Mouse (Mus musculus) layer of hippocampus, postnatal 14 days (tissue): ENCODE results near the gene Carhsp1. TPM values are rescaled to one million over a fixed set of nuclear protein-coding genes. Genes with fewer than 3 reads are reported as not detected.
A peak's percentile ranks its signal among the peaks of the same experiment; 100 is the strongest.

Source experiments
- DNase-seq, 2 experiments: peaks; one replicate each; pipeline ENCODE4 v3.0.0; 2021 to 2022; ENCODE audit warnings: low spot score in 2 of 2, mixed read lengths in 1 of 2
- total RNA-seq, 2 experiments: library from RNA; stranded (reverse); gene quantifications; 2 replicates each; pipeline ENCODE4 v1.2.3; 2021

The Carhsp1 gene
- total RNA-seq, 2 experiments from 2014 or later = 23.2 to 23.8 TPM

DNA sequence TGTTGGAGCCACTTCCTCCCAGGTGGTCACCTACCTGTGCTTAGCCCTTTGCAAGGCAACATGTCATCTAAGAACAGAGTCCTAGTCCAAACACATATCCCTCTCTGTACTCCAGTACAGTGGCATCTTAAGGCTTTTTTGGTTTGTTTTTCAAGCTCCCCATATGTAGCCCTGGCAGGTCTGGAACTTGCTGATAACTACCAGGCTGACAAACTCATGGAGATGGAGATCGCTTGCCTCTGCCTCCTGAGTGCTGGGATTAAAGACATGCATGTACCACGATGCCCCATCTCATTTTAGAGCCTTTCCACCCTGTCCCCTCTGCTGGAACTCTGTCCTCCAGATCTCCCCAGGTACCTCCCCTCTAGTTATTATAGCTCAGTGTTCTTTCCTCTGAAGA is 4.3 kb upstream of the Carhsp1 start:
- no peak for DNase-seq

DNA sequence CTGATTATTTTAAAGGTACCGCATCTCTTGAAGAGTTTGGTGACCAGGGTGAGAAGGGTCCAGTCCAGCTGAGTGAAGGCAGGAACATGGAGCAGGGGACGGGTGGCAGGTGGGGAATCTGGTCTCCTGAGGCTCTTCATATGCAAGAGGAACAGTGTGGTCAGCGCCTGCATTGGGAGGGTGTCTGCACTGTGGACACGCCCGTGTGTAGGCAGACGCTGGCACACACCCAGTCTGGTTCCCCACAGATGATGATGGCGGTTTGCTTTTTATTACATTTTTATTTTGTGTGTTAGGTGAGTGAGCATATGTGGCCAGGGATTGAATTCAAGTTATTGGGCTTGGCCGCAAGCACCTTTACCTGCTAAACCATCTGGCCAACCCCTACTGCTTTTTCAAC is 3.6 kb upstream of the Carhsp1 start:
- no peak for DNase-seq

DNA sequence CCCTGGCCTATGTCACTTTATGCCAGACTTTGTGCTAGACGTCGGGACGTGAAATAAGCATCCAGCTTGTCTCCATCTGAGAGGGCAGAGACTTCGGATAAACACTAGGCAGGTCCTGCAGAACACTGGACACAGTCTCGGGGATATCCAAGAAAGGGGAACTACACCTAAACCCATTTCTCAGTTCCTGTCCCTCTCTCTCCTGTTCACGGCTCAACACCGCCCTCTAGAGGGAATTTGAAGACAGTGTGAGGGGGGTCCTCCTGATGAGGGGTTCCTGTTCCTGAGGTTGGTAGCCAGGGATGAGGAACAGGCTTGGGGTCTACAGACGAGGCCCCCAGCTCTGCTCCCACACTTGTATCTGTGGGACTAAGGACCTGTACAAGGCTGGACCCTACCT is 2.2 kb upstream of the Carhsp1 start:
- peak; percentile 29 to 64 for DNase-seq

DNA sequence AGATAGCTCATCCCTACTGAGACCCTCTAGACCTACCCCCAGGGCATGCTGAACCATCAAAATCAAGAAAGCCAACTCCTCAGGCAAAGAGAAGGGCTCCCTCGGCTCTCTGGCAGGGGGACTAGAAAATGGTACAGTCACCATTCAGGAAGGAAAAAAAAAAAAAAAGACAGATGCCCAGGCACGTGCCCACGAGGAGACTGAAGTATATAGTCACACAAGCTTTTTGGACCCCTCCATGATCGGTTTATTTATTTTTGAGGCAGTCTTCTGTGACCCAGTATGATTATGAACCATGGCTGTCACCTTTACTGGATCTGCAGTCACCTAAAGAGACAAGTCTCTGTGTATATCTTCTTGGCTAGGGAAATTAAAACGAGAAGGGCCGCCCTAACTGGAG is 1.4 kb upstream of the Carhsp1 start:
- no peak for DNase-seq

DNA sequence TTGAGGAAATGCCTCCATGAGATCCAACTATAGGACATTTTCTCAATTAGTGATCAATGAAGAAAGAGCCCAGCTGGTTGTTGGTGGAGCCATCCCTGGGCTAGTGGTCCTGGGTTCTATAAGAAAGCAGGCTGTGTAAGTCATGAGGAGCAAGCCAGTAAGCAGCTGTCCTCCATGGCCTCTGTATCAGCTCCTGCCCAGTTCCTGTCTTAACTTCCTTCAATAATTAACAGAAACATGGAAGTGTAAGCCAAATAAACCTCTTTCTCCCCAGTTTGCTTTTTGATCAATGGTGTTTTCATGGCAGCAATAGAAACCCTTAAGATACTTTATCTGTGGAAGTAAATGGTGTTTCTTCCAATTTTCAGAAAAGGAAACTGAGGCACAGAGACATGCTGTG is 856 bp upstream of the Carhsp1 start:
- no peak for DNase-seq

DNA sequence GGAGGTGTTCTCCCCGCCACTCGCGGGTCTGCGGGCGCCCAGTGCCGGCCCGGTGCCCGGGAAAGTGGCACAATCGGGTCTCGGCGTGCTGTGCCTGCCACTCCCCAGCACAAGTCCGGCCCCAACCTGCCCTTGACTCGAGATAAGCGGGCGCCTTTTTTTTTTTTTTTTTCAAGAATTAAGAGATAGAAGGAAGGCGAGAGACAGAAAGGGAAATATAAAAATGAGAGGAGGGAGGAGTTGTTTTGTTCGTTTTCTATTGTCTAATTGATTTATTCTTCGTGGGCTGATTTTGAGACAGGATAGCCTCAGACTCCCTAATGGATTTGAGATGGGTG is 364 bp upstream of the Carhsp1 start:
- DNase-seq = no peak

DNA sequence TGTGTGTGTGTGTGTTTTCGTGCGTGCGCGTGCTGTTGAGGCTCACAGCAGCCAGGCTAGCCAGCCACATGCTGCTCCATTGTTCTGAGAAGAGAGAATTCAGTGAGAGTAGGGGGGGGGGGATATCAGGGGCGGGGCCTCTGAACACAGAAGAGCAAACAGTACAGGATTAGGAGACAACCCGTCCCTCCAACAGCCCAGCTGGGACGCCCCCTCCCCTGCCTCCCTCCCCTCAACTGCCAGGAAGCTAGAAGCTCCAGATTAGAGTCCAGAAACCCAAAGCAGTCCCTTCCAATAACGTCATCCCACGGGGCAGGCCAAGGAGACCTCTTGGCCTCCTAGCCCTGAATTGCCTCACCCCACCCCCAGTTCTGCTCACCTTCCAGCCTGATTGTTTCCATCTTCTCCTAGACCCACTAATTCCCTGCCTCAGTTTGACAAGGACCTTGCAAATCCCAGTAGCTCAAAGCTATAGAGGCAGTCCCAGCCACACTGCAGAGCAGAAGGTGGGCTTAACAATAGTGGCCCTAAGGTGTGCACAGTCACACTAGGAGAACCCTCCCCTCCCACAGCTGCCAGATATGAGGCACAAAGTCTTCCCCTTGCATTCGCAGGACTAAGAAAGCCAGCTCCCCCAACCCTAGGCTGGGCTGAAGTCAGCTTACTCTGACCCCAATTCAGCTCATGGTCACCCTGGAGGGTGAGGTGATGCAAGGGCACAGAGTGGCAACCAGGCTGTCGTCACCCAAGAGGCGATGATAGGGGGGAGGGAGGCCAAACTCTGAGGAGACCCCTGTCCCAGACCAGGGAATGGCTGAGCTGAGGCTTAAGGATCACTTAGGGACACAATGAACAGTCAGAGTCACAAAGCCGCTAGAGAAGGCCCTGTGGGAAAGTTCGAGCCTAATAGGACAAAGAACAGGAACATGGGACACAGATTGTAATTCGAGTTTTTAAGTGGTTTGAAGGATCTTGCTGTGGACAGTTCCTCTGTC is 1.6 kb downstream of the Carhsp1 start:
- no peak for DNase-seq

DNA sequence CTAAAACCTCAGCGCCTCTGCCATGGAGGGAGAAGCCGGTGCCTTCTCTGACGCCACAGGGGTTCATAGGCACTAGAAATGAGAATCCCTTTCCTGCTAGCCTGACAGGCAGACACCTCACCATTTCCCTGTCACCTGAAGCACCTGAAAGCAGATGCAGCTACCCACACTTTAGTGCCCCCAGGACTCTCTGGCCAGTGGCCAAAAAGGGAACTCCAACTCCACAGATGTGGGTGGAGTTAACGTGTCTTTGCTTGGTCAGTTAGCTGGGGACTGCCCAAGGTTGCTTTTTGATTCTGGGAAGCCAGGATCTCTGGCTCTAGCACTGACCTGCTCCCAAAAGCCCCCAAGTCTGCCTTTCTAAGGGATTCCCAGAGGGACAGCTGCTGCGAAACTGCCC is 2.5 kb downstream of the Carhsp1 start:
- no peak for DNase-seq

DNA sequence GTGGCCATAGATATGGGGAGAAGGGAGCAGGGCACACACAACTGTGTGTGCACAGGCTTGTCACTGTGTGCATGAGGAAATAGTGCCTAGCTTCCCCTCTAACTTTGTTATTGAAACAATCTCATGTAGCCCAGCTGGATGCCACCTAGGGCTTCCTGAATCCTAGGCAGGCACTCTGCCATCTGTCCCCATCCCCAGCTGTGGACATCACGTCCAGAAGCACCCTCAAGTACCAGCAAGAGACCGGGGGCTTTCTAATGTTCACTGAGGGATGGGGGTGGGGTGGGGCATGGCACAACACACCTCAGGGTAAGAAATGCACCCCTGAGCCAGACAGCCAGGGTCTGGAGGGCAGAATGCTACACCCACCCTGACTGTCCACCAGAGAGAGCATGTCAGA is 3.6 kb downstream of the Carhsp1 start:
- no peak for DNase-seq

DNA sequence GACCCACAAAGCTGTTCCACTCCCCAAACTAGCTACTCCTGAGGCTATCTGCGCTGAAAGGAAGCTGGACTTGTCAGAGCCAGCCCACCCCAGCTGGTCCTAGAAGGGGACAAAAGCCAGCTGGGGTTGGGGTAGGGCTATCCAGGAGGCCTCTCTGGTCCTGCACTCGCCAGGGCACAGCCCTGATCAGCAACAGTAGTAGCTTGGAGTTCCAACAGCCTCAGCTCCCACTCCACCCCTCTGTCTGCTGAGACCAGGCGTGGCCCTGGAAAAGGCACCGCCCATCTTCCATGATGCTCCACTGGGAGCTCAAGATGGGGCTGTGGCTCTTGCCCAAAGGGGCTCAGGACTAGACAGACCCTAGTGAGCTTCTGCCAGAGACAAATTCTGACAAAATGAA is 4.1 kb downstream of the Carhsp1 start:
- DNase-seq = no peak

DNA sequence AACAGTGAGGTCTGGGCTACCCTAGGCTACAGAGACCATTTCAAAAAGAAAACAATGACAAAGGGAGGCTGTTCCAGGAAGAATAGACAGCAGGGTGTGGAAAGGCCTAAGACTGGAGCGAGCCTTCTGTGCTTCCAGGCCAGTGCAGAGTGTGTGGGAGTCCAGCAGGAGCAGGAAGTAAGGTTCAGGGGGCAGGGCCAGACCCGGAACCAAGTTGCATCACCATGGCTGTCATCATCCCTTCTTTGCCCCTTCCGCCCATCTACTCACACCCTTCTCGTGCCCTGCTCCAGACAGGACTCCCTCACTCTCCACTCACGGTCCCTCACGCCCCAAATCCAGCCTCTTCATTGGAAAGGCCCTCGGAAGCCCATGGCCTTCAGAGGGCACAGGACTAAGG is 4.7 kb downstream of the Carhsp1 start:
- no peak for DNase-seq

DNA sequence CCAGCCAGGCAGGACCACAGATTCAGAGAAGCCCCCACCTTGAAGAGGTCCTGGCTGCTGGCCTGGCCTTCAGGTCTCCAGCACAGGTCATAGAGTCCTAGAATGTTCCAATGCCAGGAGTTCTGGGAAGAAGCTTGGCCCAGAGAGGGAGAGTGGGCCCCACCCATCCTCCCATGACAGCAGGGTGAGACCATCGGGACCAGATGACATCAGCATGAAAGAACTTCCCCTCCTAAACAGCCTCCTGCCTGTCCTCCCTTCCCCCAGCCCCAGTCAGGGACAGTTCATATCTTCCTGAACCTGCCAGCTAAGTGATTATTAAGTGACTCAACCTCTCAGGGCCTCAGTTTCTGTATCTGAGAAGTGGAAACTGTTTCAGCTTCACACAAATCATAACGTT is 5.5 kb downstream of the Carhsp1 start:
- no peak for DNase-seq

DNA sequence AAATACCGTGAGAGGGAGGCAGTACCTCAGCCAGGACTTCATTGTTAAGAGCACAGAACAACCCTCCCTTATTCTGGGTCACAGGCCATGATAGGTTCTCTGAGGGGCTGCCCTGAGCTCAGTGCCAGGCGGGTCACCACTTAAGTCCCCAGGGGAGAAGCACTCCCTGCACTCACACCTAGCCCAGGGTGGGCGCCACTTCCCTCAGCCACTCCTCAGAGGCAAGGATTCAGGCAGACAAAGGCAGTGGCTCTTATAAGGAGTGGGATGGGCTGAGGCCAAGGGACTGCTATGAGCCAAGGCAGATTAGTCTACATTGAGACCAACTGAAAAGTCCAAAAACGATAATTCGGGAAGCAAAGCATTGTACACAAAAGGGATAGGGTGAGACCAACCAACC is 6.6 kb downstream of the Carhsp1 start:
- DNase-seq = no peak

DNA sequence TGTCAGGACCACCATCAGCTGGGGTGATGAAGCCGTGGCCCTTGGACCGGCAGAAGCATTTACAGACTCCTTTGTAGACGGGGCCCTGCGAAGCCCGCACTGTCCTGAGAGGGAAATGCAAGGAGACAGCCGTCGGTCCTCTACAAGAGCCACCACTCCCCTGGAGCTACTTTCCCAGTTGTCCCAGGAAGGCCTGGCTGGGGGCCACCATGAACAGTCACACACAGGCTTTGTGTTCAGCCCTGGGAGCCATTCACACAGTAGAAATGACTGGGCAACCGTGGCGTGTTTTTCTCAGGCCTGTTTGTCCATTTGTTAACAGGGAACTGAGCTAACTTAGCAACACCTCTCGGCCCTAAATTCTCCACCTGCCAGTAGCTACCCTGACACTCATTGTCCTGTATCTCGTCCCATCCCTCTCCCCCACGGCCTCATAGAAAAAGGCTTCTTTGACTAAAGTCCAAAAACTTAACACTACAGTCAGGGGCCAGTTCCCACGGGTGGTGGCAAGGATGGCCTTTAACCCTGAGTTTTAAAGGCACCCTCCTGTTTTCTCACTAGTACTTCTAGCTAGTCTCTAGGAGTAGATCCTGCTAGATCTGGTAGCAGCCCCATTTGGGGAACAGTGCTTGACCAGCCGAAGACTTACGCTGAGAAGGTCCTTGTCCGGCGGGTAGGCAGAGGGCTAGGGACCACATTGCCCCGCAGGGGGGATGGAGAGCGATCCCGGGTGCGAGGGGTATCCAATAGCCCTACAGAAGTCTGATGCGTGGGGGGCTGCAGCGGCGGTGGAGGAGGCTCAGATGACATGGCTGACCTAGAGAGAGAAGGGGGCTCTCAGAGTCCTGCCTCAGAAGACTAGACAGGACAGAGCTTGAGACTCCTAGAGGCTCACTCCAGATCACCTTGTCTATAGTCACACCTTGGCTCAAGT is 8.1 kb downstream of the Carhsp1 start:
- peak in 1 of 2 experiments; percentile 46 for DNase-seq

DNA sequence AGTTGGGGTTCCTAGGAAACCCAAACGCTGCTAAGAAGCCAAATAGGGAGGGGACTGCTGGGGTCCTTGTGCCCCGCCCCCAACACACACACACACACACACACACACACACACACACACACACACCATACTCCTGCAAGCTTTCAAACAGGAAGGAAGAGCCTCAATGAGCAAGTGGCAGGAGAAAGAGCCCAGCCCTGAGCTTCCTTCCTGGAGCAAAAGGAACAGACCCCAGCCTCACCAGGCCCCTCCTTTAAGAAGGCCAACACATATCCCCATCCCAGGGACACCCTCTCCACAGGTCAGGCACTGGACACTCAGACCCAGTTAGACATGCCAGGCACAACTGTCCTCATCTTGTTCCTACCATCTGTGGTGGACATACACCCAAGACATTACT is 8.9 kb downstream of the Carhsp1 start:
- DNase-seq = no peak

DNA sequence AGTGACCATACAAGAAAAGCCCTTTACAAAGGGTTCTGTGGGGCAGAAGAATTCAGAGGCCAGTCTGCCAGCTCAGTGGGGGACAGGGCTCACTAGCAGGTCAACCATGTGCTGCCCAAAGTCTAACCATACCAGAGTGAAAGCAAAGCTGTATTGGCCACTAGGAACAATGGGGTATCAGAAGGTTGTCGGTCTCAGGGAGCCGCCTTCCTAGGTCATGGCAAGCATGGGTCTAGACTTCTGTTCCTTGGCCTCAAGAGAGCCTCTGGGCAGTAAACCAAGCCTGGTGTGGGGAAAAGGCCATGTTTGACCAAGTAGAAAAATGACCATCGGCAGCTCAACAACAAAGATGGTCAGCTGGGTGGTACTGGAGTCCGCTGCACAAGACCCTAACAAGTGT is 13.2 kb downstream of the Carhsp1 start:
- no peak for DNase-seq

DNA sequence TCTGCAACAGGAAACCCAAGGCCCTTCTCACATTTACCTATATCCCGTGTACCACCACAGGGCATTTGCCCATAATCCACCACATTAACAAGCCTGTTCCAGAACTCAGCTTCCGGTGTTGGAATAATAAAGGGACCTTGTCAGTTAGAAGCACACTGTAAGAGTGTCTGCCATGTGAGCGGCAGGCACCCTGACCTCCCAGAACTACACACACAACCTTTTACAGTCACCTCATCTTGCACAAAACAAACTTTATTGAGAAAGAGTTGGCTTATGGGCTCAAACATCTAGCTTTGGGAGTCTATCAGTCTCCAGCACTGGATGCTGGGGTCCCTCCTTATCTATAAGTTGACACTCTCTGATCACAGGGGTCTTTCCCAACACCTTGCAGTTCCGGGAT is 13.6 kb downstream of the Carhsp1 start:
- DNase-seq = no peak

DNA sequence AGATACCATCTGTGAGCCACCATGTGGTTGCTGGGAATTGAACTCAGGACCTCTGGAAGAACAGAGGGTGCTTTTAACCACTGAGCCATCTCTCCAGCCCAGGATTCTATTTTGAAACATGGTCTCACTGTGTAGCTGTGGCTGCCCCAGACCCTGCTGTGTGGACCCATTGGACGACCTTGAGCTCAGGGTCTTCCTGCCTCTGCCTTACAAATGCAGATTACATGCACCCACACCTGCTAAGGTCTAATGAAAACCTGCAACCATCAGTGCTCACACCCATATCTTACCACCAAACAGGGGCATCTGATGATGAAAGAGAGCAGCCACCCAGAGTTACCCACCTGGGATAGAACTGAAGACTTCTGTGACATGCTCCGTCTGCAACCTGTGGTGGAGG is 15.7 kb downstream of the Carhsp1 start:
- DNase-seq = no peak

DNA sequence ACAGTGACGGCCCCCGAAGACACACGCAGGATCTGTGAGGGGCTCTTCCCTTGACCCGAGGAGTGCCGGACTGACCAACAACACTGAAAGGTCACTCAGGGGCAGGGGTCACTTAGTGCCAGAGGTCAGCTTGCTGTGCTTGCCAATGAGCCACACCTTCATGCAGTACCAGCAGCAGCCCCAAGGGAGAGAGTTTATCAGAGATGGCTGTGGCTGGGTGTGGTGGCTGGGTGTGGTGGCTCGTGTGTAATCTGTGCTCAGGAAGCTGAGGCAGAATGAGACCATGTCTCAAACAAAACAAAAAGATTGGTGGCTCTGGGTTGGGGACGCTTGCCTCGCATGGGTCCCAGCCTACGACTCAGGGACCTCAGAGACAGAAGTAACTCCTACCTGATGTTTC is 16.4 kb downstream of the Carhsp1 start:
- no peak for DNase-seq

DNA sequence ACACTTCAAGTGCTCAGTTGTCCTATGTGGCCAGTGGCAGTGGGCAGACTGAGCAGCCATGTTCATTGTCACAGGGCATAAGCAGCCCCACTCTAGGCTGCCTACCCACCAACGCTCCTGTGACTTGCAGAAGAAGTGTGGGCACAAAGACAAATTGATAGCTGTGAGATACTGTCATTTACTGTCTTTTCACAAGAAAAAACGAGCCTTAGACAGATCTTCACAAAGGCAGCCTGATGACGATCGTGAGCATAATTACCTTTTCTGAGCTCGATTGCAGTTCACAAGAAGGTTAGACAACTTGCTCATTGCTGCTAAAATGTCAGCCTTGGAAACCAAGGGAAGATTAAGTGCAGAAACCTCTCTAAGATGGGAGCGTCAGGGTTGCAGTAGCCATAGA is 16.8 kb downstream of the Carhsp1 start:
- DNase-seq = no peak

DNA sequence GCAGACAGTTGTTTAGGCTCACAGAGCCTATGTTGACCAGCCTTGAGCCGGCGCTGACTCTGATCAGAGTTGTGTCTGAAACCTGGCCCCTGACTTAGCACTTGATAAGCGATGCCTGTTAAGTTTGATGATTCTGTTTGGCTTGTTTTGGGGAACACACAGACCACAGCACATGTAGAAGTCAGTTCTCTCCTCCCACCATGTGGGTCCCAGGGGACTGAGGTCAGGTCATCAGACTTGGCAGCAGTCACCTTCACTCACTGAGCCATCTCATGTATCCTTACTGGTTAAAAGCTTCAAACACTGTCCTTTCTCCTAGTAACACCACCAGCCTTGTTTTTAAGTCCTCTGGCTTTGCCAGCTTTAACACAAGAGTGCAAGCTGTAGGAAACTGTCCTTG is 21.9 kb downstream of the Carhsp1 start:
- no peak for DNase-seq

DNA sequence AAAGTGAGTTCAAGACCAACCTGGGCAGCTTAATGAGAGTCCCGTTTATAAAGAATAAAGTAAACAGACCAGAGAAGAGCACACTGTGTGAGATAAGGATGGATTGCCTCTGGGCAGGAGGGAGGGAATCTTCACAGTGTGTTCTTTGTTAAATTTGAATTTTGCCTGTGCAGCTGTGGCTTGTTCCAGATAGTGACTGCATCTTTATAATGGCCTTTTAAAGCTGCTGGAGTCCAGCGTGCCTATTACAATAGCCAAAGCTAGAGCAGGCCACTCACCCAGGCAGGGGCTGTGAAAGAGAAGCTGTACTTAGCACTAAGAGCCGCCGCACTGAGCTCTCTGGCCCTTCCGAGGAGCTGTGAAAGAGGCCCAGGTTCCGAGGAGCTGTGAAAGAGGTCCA is 26.4 kb downstream of the Carhsp1 start:
- DNase-seq = no peak
